Mouse (Mus musculus): ENCODE measurements at regions not wholly inside any gene's neighbourhood (a gene's known extent, or its start where the extent isn't known, plus 50 kb on each side); places are given as distances from the start of the nearest gene placed in this dataset.

DNA sequence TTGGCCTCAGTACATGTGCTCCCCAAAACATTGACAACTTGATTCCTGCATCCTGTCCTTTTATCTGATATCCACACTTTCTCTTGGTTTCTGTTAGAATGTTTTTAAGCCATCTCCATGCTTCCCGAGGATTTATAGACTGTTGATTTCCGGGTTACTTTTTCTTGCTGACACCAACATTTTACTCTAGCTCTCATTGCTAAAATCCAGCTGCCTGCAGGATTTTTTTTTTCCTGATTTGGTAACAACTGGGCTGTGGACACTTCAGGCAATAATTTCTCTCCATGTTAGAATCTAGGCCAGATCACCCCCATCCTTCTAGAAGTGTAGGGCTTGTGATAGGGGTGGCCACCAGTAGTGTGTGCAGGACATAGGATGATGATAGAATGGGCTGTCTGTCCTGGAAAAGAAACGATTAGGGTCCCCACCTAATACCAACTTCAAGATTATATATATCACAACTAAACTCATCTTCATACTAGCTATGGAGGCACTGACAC is 182.6 kb downstream of the Clic5 start:
- ATAC-seq (ENCODE audit: insufficient read depth), result no peak
- Histone ChIP-seq H3K27ac (replicated peaks) (no peak overlapping the region), H3K4me3 (replicated peaks) (no peak overlapping the region), H3K27me3 (no peaks in the 10 kb centered on the region), H3K36me3 (replicated peaks) (no peaks in the 10 kb centered on the region), H3K4me1 (replicated peaks) (no peaks in the 10 kb centered on the region), H3K4me2 (no peak overlapping the region), H3K9me3 (replicated peaks) (no peaks in the 10 kb centered on the region), H3K9ac (no peak overlapping the region)
- 61% methylated on average over 3 of the region's 3 CpGs for WGBS (ENCODE audit: insufficient replicate concordance)

DNA sequence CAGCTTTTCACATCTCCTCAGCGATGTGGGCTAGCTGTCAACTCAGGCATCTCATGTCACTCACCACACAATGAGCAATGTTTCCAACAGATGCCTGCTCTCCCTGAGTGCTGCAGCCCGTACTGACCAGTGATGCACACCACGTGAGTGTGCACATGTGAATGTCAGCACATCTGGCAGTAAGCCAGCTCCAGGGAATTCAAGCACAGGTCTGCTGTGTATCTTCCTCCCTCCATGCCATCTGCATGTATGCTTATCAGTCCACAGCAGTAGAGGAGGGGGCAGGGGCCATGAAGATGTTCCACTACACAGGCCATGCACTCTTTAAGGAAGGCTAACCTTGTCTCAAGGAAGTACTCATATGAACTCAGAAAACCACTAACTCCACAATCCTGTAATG is 183.2 kb downstream of the Clic5 start:
- no peaks in the 10 kb centered on the region for H3K4me1 ChIP-seq (replicated peaks)
- H3K4me3 ChIP-seq (replicated peaks), result no peak overlapping the region
- no peak overlapping the region for H3K4me2 ChIP-seq
- no peaks in the 10 kb centered on the region for H3K36me3 ChIP-seq (replicated peaks)
- no peaks in the 10 kb centered on the region for H3K27me3 ChIP-seq
- H3K27ac ChIP-seq (replicated peaks), result no peak overlapping the region
- no peak for ATAC-seq (ENCODE audit: insufficient read depth)
- H3K9ac ChIP-seq, result no peak overlapping the region
- H3K9me3 ChIP-seq (replicated peaks), result no peaks in the 10 kb centered on the region
- 40% methylated on average over 3 of the region's 3 CpGs for WGBS (ENCODE audit: insufficient replicate concordance)

DNA sequence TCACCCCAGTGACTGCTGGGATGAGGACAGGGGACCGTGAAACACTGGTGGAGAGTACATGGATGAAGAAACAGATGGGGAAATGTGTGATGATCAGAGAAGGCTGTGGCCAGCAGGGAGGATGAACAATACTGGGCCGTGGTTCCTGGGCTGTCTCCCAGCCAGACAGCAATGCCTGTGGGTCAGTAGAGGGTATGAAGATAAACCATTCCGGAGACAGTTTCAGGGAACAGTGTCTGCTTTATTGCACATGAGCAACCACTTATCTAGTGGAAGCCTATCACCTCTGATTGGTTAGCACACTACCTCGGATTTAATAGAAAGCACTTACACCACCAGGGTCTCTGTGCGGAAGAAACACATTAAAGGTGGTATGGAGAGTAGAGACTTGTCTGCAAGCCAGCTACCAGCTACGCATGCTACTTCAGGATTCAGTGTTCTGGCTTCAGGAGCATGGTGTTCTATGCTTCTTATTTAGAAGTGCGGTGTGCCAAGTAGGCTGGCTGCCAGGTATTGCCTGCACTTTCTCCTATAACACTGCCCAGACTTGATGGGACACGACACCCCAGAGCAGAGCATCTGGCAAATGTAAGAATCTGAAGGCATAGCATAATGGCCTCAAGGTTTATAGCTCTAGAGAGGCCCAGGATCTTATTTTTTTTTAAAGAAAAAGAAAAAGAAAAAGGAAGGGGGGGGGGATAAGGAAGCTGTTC is 185.5 kb downstream of the Clic5 start:
- H3K9me3 ChIP-seq (replicated peaks), result no peaks in the 10 kb centered on the region
- H3K4me1 ChIP-seq (replicated peaks), result no peaks in the 10 kb centered on the region
- H3K36me3 ChIP-seq (replicated peaks), result no peaks in the 10 kb centered on the region
- no peaks in the 10 kb centered on the region for H3K27me3 ChIP-seq
- 63% methylated on average over 8 of the region's 8 CpGs for WGBS (ENCODE audit: insufficient replicate concordance)
- ATAC-seq (ENCODE audit: insufficient read depth), result no peak
- H3K27ac ChIP-seq (replicated peaks), result no peak overlapping the region
- no peak overlapping the region for H3K4me3 ChIP-seq (replicated peaks)
- H3K4me2 ChIP-seq, result no peak overlapping the region
- no peak overlapping the region for H3K9ac ChIP-seq

DNA sequence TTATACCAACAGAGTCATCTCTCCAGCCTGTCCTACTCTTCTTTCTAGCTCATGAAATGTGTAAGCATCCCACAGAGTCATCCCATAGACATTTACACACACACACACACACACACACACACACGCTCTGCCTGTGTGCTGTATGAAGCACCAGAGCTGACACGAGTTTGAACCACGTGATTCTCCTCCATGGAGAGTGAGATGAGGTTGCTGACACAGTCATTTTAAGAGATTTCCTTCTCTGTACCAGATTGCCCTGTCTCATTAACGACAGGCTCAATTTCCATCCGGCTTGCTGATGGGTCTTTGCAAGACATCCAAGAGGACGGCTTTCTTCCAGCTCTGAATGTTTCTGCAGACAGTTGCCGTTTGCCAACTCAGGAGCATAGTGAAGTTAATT is 190.0 kb downstream of the Clic5 start:
- Histone ChIP-seq H3K27ac (replicated peaks) (no peak overlapping the region), H3K4me2 (no peak overlapping the region), H3K36me3 (replicated peaks) (no peaks in the 10 kb centered on the region), H3K27me3 (no peaks in the 10 kb centered on the region), H3K4me1 (replicated peaks) (no peaks in the 10 kb centered on the region), H3K9me3 (replicated peaks) (no peaks in the 10 kb centered on the region), H3K9ac (no peak overlapping the region), H3K4me3 (replicated peaks) (no peak overlapping the region)
- no peak for ATAC-seq (ENCODE audit: insufficient read depth)
- WGBS (ENCODE audit: insufficient replicate concordance), result 56% methylated on average over 7 of the region's 7 CpGs

DNA sequence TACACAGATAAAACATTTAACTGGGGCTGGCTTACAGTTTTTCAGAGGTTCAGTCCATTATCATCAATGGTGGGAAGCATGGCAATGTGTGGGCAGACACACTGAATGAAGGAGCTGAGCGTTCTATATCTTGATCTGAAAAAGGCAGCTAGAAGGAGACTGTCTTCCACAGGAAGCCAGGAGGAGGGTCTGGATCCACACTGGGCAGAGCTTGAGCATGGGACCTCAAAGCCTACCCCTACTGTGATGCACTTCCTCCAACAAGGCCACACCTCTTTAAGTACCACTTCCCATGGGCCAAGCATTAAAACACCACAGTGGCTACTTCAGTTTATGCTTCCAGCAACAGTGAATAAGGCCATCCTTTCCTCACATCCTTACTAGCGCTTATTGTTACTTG is 200.5 kb downstream of the Clic5 start:
- Histone ChIP-seq H3K9me3 (replicated peaks) (no peaks in the 10 kb centered on the region), H3K4me3 (replicated peaks) (no peak overlapping the region), H3K4me1 (replicated peaks) (no peaks in the 10 kb centered on the region), H3K9ac (no peak overlapping the region), H3K27ac (replicated peaks) (no peak overlapping the region), H3K4me2 (no peak overlapping the region), H3K36me3 (replicated peaks) (no peaks in the 10 kb centered on the region), H3K27me3 (no peaks in the 10 kb centered on the region)
- no peak for ATAC-seq (ENCODE audit: insufficient read depth)
- 69% methylated on average over 2 of the region's 2 CpGs for WGBS (ENCODE audit: insufficient replicate concordance)

DNA sequence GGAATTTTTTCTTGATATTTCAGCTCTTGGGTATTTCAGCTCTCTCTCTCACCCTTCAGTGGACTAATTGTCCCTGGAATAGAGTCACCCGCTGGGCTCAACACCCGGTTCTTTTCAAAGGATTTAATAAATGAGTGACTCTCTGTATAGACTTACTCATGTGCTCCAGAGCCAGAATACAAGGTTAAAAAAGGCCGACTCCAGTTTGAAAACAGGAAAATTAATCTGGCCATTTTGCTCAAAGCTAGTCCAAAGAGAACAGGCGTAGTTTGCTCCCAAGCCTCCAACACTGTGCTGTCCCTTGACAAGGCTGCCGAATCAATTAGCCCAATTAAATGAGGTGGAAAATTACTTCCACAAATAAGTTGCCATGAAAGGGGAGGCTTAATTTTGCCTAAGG is 209.4 kb downstream of the Clic5 start:
- Histone ChIP-seq H3K9me3 (replicated peaks) (no peaks in the 10 kb centered on the region), H3K9ac (no peak overlapping the region), H3K27me3 (no peaks in the 10 kb centered on the region), H3K27ac (replicated peaks) (no peak overlapping the region), H3K4me3 (replicated peaks) (no peak overlapping the region), H3K36me3 (replicated peaks) (no peaks in the 10 kb centered on the region), H3K4me1 (replicated peaks) (no peaks in the 10 kb centered on the region), H3K4me2 (no peak overlapping the region)
- WGBS (ENCODE audit: insufficient replicate concordance), result 73% methylated on average over 5 of the region's 5 CpGs
- ATAC-seq (ENCODE audit: insufficient read depth), result no peak

DNA sequence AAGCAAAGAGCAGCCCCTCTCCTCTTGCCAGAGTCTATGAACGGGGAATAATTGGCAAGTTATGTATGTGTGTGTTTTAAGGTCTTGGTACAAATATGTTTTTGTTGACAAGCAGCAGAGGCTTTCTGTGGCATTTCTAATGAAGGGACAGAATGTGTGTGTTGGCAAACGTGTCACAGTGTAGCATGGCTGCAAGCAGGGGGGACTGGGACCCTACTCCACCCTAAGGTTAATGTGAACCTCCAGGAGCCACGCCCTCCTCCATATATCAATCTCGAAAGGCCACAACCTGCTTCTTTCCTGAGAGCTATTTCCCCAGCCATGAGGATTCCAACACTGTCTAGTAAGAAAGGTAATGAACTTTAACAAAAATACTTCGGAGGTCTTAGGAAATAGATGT is 209.8 kb downstream of the Clic5 start:
- Histone ChIP-seq H3K4me3 (replicated peaks) (no peak overlapping the region), H3K27me3 (no peaks in the 10 kb centered on the region), H3K9me3 (replicated peaks) (no peaks in the 10 kb centered on the region), H3K27ac (replicated peaks) (no peak overlapping the region), H3K4me1 (replicated peaks) (no peaks in the 10 kb centered on the region), H3K9ac (no peak overlapping the region), H3K36me3 (replicated peaks) (no peaks in the 10 kb centered on the region), H3K4me2 (no peak overlapping the region)
- ATAC-seq (ENCODE audit: insufficient read depth), result no peak
- WGBS (ENCODE audit: insufficient replicate concordance), result 55% methylated on average over 5 of the region's 5 CpGs

DNA sequence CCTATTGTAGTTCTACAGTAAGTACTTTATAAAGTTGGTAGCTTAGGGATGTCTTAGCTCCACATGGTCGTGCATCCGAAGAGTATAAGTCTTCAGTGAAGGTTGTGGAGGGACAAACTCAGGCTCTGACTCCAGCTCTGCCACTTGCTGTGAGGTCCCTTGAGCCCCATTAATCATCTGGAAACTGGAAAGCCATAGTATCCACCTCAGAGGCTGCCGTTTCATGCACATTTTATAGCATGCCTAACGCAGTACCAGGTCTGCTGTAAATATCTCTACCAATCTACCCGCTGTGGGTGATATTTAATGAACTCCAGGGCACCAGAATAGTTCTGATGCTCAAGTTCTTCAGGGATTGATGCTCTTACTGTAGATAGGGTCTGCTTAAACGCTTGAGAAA is 216.5 kb downstream of the Clic5 start:
- ATAC-seq (ENCODE audit: insufficient read depth), result no peak
- H3K27ac ChIP-seq (replicated peaks), result no peak overlapping the region
- no peaks in the 10 kb centered on the region for H3K36me3 ChIP-seq (replicated peaks)
- no peak overlapping the region for H3K4me2 ChIP-seq
- no peaks in the 10 kb centered on the region for H3K9me3 ChIP-seq (replicated peaks)
- H3K4me3 ChIP-seq (replicated peaks), result no peak overlapping the region
- no peak overlapping the region for H3K9ac ChIP-seq
- 58% methylated on average over 6 of the region's 6 CpGs for WGBS (ENCODE audit: insufficient replicate concordance)
- no peaks in the 10 kb centered on the region for H3K4me1 ChIP-seq (replicated peaks)
- no peaks in the 10 kb centered on the region for H3K27me3 ChIP-seq

DNA sequence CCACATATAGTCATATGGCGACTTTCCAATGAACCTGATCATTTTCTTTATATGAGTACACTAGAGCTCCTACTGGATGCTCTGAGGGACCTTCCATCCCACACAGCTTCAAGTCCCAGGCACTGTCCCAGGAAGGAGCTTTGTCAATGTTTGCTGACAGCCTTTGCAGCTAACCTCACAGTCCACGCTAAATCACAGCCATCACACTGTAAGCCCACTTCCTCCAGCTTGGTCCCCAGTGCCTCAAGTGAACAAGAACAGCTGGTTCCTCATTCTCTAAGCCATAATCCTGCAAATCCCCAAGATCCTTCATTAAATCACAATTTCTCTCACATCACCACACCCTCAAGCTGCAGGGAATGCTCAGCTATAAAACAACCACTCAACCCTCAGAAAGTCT is 222.6 kb downstream of the Clic5 start:
- Histone ChIP-seq H3K4me1 (replicated peaks) (no peaks in the 10 kb centered on the region), H3K36me3 (replicated peaks) (no peaks in the 10 kb centered on the region), H3K4me2 (no peak overlapping the region), H3K27ac (replicated peaks) (no peak overlapping the region), H3K4me3 (replicated peaks) (no peak overlapping the region), H3K27me3 (no peaks in the 10 kb centered on the region), H3K9ac (no peak overlapping the region), H3K9me3 (replicated peaks) (no peaks in the 10 kb centered on the region)
- ATAC-seq (ENCODE audit: insufficient read depth), result no peak
- whole genome bisulfite sequencing (ENCODE audit: insufficient replicate concordance), result 43% methylated on average over 2 of the region's 2 CpGs

DNA sequence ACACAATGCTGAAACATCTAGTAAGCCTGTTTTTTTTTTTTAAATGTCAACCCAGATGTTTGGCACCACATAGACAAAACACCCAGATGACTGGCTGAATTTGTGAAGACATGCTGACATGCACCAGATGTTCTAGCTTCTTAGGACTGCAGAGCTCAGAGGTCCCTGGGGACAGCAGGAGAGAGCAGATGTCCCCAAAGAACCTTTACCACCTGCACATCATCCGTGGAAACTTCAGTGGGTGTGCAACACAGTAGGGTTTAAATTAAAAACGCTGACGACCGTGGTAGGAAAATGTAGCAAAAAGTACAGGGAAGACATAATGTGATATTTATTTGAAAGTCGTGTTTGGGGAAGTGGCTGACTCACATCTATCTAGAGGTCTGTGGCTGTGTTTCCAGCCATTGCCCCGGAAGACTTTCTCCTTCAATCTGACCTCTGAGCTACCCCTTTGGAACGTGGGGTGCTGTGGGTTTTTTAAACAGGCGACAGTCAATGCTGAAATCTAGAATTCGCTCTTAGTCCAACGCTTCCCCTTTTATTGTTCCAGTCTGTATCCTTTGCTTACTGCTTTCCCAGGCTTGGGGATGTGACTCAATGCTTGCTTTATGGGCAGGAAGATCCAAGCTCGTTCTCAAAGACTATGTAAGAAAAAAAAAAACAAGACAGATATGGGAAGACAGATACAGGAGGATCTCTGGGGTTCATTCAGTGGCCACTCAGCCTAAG is 230.5 kb downstream of the Clic5 start:
- H3K9me3 ChIP-seq (replicated peaks), result no peaks in the 10 kb centered on the region
- H3K27ac ChIP-seq (replicated peaks), result no peak overlapping the region
- H3K27me3 ChIP-seq, result no peaks in the 10 kb centered on the region
- H3K4me1 ChIP-seq (replicated peaks), result no peaks in the 10 kb centered on the region
- no peaks in the 10 kb centered on the region for H3K36me3 ChIP-seq (replicated peaks)
- H3K4me2 ChIP-seq, result no peak overlapping the region
- no peak for ATAC-seq (ENCODE audit: insufficient read depth)
- H3K9ac ChIP-seq, result no peak overlapping the region
- 32% methylated on average over 11 of the region's 11 CpGs for WGBS (ENCODE audit: insufficient replicate concordance)
- H3K4me3 ChIP-seq (replicated peaks), result no peak overlapping the region

DNA sequence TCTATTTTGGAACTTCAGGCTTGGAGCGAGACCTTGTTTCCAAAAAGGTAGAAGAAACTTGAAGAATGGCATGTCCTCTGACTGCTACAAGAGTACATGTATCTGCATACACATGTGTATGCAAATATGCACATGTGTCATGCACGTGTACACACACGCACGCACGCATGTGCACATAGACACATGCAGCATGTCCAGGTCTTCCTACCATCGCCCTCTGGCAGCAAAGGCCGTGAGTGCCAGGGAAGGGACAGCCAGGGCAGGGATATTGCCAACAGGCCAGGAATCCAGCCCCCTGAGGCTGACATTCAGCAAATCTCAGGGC is 231.0 kb downstream of the Clic5 start:
- Histone ChIP-seq H3K4me3 (replicated peaks) (no peak overlapping the region), H3K4me1 (replicated peaks) (no peaks in the 10 kb centered on the region), H3K36me3 (replicated peaks) (no peaks in the 10 kb centered on the region), H3K27me3 (no peaks in the 10 kb centered on the region), H3K4me2 (no peak overlapping the region), H3K9ac (no peak overlapping the region), H3K9me3 (replicated peaks) (no peaks in the 10 kb centered on the region), H3K27ac (replicated peaks) (no peak overlapping the region)
- WGBS (ENCODE audit: insufficient replicate concordance), result 69% methylated on average over 7 of the region's 7 CpGs
- ATAC-seq (ENCODE audit: insufficient read depth), result no peak
